Mouse (Mus musculus): ENCODE data around the gene Gsc2.
A peak's percentile ranks its signal among the peaks of the same experiment; 100 is the strongest.
"Not testable (repeated sequence)": the region's sequence is repeated elsewhere in the genome, so short reads cannot be mapped to it uniquely, and the experiment has no call there.

Gsc2 gene

DNA sequence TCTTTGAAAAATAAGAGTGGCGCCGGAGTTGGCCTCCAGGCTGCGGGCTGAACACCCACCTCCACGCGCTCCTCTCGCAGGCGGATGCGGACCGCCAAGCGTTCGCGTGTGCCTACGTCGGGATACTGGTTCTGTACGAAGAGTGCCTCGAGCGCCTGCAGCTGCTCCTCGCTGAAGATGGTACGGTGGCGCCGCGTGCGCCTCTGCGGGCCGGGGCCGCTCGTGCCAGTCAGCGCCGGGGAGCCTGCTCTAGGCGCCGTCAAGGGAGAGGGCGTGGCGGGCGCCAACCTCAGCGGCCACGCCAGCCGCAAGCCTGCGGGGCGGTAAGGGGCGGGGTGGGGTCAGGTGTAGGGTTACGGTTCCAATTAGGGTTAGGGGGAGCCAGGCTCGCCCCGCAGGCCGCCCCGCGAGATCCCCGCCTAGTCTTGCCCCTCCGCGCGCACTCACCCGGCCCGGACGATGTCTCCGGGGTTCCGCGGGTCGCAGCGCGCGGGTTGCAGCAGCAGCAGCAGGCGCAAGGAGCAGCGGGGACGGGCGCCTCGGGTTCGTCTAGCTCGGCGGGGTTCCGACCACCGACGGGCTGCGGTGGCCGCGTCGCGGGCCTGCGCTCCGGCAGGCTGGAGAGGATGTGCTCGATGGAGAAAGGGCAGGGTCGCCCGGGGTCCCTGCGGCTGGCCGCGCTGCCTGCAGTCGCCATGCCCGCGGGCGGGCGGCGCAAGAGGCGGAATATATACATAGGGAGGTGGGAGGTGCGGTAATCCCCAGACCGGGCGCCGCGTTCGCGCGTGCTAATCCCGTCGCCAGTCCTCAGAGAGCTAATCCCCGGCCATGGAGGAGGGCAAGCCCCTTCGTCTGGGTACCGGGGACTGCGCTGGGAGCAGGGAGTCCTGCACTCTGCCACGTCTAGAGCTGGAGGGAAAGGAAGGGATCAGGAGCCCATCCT, at the start of gene Gsc2:
TSS of gene Gsc2 (minus strand) at position 753 of the 943 bp plus-strand sequence.
- DNase-seq (ENCODE audit: low spot score): peak; percentile 64

DNA sequence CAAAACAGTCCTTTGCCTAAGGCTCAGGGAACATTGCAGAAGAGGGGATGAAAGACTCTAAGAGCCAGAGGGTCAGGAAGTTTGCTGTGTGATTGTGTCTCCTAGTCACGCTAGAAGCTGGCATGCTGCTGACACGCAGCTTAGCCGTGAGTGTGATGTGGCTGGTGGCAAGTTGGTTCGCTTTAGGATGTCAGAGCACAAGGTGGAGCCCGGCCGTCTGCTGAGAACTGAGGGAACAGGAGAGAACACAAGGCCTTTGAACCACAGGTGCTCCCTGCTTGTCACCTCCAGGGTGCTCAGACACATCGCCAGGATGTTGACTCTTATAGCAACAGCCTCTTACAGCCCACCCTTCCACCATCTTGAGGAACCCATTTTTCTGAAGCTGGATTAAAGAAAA, 47.2 kb upstream of the Gsc2 start:
- DNase-seq (ENCODE audit: low spot score): no peak

- DNase-seq (ENCODE audit: low spot score): not testable (repeated sequence)
Measured at GRCm38 (mm10) chr16:17956052-17956638, 41.3 kb upstream of the Gsc2 start.

GRCm38 (mm10) chr16:17951618-17952017, 36.8 kb upstream of the Gsc2 start:
- DNase-seq (ENCODE audit: low spot score): no peak

- DNase-seq (ENCODE audit: low spot score): no peak
Measured at GRCm38 (mm10) chr16:17950068-17950467, 35.2 kb upstream of the Gsc2 start.

DNA sequence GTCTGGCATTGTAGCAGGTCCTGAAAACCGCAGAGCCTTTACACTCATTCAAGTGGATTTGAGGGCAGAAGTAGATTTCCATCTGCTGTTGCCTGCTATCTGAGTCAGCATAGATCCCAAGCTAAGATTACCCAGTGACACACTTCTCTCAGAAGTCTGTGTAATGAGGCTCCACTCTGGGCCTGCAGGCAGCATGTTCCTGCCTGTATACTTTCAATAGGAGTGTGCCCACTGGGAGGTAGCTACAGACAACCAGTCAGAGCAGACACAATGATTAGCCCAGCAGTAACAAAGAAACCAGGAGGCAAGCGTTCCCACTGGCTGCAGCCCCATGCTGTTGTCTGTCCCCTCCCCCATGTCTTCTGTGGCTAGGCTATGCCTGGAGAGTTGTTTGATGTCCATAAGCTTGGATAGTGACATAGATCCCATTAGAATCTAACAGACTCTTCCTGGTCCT, 34.6 kb upstream of the Gsc2 start:
- DNase-seq (ENCODE audit: low spot score): no peak

DNA sequence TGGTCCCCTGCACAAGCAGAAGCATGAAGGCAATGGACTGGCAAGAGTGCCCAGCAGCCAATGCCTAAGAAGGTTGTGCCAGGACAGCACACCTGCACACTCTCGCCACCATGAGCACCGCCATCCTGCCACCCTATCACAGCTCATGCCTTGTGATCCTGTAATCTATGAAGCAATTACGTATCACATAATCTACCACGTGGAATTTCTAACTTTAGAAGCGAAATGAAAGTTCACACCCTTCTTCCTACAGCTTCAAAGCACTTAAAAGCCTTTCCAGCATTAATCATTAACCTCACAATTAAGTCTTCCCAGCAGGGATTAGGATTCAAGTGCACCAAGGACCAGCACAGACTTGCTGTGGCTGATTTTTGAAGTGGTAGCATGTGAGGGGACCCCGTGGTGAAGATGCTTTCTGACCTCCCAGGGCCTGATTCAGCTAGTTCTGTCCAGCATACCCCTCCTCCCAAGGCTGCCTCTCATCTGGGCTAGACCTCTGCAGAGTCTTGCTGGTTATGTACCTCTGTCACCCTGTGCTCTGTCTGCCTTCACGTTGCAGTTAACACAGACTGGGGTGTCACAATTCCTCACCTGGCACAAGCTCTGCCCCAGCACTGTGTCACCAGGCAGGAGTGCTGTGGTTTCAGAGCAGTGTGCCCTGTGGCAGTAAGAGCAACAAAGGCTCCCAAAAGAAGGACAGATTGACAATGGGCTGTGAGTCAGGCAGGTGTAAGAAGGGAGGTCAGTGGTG, 30.4 kb upstream of the Gsc2 start:
- DNase-seq (ENCODE audit: low spot score): no peak

GRCm38 (mm10) chr16:17943466-17943865, 28.6 kb upstream of the Gsc2 start:
- no peak for DNase-seq (ENCODE audit: low spot score)

DNA sequence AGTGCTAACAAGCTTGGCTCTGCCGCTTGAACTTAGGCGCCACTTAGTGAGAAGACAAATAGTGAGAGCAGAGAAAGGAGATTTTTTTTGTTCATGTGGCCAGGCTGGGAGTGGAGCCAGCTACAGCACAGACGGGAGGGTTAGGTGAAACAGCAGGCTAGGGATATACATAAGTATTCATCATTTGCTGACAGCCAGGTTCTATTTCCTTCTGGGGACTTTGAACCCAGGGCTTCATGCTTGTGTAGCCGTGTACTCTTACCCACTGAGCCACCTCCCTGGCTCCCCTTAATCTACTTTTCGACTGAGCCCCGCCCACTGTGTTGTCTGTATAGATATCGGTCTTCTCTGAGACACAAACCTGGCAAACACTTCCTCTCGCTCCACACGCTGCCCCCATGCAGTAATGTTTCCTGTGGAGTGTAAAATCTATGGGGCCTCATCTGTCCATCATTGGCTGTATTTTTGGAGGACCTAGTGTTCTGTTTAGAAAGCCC, 24.4 kb upstream of the Gsc2 start:
- no peak for DNase-seq (ENCODE audit: low spot score)

GRCm38 (mm10) chr16:17938821-17939220, 24.0 kb upstream of the Gsc2 start:
- peak; percentile 80 for DNase-seq (ENCODE audit: low spot score)

GRCm38 (mm10) chr16:17938187-17938586, 23.3 kb upstream of the Gsc2 start:
- no peak for DNase-seq (ENCODE audit: low spot score)

GRCm38 (mm10) chr16:17936776-17937175, 21.9 kb upstream of the Gsc2 start:
- DNase-seq (ENCODE audit: low spot score): no peak

DNA sequence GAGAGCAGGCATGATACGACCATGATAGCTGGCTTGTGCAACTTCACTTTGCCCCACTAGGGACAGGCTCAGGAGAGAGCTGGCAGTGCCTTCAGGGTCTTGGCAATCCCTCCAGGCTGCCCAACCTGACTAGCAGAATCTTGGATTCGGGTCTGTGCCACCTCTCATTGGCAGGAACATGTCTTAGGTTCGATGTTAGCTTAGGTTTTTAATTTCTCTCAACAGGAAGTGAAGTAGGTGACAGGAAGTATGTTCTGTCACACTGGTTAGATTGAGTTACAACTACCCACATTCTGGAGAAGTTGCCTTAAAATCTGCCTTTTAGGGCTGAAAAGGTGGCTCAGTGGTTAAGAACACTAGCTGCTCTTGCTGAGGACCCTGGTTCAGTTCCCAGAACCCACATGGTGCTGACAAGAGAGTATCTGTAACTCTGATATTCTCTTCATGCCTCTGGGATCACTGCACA, 19.6 kb upstream of the Gsc2 start:
- DNase-seq (ENCODE audit: low spot score): no peak

DNA sequence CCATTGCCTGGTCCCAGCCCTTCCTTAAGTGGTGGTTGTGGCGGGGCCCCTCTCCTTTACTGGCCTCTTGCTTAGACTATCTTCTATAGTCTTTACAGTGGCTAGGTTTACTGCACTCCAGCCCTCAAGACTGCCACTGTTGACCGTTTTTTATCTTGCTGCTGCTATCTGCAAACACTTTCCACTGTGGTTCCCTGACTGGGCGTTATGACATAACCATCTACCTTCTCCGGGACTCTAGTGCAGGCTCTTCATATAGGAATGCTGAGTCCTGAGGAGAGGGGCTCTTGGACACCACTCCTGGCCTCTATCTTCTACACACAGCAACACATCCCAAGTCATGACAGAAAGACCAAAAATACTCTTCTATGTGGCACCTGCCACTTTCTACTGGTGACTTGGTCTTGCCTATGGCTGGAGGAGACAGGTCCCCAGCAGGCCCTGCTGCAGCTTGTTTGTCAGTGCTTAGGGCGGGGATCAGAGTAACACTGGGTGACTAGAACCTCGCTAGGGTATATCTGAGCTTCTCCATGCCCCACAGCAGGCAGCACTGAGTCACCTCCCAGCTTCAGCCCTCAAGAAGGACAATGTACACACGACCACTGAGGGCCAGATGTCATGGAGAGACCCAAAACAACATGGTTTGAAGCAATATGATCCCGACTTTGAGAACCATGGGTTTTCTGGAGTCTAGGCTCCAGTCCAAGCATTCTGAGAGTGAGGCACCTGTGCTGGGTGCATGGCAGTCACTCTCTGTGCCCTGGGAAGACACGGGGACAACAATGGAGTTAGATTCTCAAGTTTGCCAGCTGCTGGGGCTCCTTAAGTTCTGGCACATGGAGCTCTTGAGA, 19.0 kb upstream of the Gsc2 start:
- DNase-seq (ENCODE audit: low spot score): no peak

DNA sequence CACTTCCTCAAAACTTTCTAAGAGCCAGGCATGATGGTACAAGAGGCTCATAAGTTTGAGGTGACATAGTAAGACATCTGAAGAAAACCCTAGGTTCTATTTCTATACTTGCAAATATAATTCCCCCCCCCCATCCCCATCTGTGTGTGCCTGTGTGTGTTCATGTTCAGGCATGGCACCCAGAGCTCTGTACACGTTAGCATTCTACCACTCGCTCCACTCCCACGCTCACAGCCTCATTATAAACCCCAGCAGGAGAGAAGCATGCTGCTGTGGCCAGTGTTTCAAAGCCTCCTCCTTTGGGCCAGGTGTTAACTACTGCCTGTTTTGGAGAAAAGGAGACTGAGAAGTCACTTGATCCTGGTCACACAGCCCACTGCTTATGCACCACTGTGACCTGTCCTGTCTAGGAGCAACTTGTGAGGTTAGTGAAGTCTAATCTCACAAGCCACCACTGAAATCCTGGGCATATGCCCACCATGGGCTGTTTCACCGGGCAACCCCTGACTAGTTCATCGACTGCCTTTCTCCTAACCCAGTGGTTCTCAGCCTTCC, 17.1 kb upstream of the Gsc2 start:
- DNase-seq (ENCODE audit: low spot score): no peak

DNA sequence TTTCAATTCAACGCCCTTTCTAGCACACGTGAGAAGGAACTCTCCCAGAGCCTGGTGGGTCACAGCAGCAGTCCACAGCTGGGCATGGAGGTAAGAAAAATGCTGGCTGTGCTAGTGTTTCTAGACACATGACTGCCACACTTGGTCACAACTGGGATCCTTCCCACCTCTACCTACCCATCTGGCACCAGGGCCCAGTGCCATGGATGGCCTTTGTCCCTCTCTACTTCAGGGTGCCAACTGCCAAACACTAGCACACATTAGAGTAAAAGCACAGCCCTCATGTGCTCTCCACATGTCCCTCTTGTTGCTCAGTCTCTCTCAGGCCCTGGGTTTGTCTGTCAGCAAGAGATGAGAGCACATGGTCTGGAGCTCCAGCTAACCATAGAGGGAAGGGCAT, 14.8 kb upstream of the Gsc2 start:
- no peak for DNase-seq (ENCODE audit: low spot score)

DNA sequence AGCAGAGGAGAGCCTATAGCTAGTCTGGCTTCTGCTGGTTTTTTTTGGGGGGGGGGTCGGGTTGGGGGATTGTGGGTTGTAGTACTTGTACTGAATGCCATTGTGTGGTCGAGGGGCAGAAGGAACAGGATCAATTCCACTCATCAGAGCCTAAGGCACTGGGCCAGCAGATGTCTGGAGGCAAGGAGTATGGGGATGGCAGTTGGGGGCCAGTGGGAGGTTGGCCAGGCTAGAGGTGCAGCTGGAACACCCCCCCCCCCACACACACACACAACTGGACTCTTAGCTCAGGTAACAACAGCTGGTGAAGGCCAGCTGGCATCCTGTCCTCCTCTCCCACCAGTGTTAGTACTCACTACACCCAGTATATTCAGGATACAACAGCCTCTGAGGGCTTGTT, 14.4 kb upstream of the Gsc2 start:
- no peak for DNase-seq (ENCODE audit: low spot score)

DNA sequence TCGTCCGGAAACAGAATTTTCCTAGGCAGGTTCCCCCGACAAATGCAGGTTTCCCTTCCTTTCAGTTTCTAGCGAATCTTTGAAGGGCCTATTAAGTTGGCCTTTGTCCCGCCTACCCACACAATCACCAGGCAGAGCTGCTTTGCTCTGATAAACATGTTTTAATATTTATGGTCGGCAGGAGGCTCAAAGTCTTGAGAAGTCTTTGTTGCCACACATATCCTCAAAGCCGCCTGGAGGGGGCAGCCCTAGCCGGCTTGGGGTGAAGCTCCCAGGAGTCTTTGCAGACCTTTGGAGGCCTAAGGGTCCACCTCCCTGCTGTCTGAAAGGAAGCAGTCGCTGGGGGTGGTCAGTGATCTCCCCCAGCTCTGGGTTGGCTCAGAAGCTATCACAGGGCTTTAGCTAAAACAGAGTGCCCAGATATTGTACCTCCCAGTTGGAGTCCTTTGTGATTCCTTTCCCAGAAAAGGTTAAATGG, 13.8 kb upstream of the Gsc2 start:
- DNase-seq (ENCODE audit: low spot score): peak; percentile 85

GRCm38 (mm10) chr16:17928087-17928580, 13.3 kb upstream of the Gsc2 start, which contains the start of gene Slc25a1:
Gene Slc25a1 (minus strand): TSS chr16:17928219.
- peak; percentile 90 for DNase-seq (ENCODE audit: low spot score)

DNA sequence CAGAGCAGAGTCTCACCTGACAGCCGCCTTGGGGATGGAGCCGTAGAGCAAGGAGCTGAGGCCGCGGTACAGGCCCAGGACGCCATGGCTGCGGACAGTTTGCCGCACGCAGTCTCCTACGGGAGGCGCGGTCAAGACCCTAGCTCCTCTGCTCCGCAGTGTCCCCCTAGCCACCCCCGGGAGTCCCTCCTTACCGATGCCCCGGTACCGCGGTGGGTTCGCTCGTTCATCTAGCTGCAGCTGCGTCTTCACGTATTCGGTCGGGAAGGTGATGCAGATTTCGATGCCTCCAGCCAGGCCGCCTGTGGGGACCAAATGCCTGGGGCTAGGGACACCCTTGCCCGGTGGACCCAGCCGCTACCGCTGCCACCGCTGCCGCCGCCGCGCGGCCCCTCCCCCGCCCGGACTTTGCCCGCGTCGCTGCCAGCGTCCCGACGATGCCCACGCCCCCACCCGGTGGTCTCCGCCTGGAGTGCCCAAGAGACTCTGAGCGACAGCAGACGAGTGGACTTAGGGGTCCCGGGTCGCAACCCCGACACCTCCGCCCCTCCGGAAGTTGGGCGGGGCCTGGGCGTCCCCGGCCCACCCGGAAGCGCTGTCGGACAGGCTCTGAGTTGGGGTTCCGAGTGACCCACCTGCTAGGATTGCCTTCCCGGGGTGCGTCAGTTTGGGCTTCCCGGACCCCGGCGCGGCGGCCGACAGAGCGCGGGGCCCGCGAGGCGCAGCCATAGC, 12.7 kb upstream of the Gsc2 start:
- DNase-seq (ENCODE audit: low spot score): peak; percentile 78

All from testis, postnatal 10 days (tissue).